Mouse (Mus musculus) cerebellum, postnatal 10 days (tissue): ENCODE measurements at regions not wholly inside any gene's neighbourhood (a gene's known extent, or its start where the extent isn't known, plus 50 kb on each side); places are given as distances from the start of the nearest gene placed in this dataset.

ENCODE experiments used
- DNase-seq, 2 experiments: peaks; one replicate each; pipeline ENCODE4 v3.0.0; 2021; ENCODE audit warnings: mixed read lengths in 2 of 2

- no peak for DNase-seq
Observed at GRCm38 (mm10) chr15:13287878-13288277, 114.4 kb upstream of the Cdh6 start.

DNA sequence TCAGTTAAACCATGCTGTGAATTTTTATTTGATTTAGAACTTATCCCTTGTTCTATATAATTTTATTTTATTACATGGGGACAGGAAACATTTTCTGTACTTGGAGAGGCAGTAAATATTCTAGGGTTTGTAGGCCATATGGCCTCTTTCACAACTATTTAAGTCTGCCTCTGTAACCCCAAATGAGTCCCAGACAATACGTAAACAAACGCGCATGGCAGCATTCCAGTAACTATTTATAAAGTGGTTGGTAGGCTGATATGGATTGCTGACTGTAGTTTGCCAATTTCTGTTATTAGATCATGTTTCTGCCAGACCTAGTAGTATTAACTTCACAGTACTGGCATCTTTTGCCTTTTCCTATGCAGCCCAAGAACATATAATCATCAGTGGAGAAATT lies 111.9 kb upstream of the Cdh6 start:
- DNase-seq = peak; percentile 41 to 43

GRCm38 (mm10) chr15:13284219-13284618 lies 110.7 kb upstream of the Cdh6 start:
- peak; percentile 47 to 64 for DNase-seq

- no peak for DNase-seq
Observed at GRCm38 (mm10) chr15:13283106-13283505, 109.6 kb upstream of the Cdh6 start.

GRCm38 (mm10) chr15:13276909-13277235 lies 103.4 kb upstream of the Cdh6 start:
- DNase-seq = no peak

DNA sequence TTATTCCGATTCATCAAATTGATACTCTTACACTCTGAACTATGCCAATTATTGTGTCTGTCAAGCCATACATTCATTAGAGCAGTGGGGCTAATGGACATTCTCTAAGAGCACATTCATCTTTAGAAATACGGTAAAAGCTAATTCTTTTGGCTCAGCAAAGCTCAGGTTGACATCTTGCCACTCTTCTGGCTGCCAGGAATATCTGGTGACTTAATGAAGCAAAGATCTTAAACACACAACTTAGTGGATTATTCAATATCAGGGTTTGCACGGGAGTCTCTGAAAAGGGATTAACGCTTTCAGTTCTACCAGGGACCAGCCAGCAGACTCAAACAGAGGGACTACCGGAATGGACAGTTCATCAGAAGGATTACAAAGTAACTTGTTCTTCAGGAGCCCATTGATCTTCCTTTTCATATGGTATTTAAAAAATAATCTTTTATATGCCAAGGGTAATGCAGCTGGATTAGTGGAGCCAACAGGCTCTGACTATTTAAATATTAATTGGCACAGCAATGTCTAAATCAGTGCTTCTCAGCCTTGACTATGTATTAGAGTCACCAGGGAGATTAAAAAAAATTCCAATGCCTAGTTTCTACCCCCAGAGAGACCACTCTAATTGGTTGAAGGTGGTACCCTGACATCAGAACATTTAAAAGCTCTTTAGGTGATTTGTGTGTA lies 102.9 kb upstream of the Cdh6 start:
- no peak for DNase-seq

GRCm38 (mm10) chr15:13275326-13275725 lies 101.9 kb upstream of the Cdh6 start:
- no peak for DNase-seq

- DNase-seq = no peak
Observed at GRCm38 (mm10) chr15:13274366-13275067, 101.0 kb upstream of the Cdh6 start.

DNA sequence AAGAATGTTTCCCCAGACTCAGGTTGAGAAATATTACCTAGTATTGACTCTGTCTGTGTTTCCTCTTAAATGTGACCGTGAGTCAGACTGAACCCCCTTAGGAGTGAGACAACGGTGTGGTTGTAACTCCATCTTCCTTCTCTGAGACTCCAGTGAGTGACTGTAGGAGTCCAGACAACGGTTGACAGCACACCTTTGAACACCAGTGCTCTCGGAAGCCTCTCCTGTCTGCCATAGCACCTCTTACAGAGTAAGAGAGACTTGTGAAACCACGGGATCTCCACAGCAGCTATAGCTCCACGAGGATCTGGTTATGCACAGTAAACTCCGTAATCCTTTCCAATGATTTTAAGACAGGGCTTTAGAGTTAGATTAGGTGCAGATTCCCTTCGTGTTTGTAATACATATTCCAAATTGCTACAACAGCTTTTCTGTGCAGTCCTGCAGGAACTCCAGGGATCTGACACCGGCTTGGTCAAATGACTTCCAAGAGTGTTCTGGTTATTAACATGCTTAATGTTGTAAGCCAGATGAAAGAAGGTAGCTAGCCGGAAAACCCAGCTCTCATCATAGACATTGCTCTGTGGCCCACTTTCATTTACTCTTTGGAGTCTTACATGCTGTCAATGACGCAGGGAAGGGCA lies 72.7 kb upstream of the Cdh6 start:
- no peak for DNase-seq

DNA sequence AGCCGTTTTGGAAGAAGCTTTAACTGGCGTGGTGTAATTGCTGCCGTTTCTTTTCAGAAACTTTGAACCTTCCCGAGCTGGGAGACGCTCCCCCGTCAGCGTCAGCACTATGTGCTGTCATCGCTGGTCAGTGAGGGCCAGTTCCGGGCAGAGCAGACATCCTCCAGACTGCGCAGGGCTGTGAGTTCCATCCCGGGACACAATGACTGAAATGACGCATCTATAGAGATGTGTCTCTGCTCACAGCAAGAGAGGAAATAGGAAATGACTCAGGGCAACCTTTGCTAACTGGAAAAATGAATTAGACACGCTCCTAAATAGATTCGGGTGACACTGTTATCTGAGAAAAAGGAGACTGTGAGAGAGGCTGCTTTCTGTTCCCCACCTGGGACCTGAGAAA lies 70.8 kb upstream of the Cdh6 start:
- peak in 1 of 2 experiments; percentile 8 for DNase-seq

DNA sequence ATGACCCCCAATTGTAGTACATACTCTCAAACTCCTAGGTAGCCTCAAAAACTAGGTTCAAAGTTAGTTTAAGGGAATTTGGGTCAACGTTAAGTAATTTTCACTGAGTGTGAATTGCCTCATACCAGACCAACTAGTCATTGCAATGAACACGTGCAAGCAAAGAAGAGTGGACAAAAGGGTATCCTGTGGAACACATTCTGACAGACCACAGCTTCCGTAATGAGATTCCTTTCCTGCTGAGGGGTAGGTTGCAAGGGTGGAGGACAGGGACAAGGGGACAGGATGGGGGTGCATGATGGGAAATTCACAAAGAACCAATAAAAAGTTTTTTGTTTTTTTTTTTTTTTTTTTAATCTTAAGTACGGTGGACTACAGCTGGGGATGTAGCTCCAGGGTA lies 70.1 kb upstream of the Cdh6 start:
- no peak for DNase-seq

DNA sequence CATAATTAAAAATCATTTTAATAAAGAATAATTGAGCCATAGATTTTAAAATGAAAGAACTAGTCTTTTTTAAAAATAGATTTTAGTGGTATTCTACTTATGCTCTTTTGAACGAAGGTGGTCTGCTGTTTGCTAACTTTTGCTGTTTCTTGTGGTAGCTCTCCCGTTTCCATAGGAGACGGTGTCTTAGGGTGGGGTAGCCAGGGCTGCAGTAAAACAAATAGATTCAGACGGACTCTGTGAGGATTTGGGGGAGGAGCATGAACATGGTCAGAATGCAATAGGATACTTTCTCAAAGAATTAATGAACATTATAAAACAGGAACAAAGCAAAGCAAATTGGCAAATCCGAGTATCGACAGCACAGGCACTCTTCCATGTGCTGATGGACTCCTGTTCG lies 67.5 kb upstream of the Cdh6 start:
- no peak for DNase-seq

DNA sequence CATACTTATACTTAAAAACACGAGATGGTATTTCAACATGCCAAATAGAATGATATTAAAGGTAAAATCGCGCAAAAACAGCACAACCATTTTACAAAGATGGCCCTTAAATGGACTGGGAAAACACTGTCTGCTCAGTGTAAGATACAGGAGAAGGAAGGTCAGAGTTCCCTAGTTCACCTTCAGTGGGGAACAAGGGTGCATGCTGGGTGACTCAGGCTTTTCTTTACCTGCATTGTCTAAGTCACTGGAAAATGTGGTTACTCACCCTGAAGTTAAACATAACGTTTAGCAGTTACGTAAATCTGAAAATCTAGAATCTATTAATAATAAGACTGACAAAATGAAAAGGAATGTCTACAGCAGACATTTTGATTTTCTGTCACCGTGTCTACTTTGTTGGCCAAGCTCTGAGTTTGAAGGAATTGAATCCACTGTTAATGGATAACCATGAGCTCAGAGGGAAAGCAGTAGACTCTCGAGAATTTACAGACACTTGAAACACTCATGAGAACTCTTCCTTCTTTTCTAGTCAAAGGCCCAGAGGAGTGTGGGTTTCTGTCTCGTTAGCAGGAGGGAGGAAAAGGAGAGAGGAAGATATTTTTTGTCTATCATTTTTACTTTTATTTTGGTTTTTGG lies 63.5 kb upstream of the Cdh6 start:
- no peak for DNase-seq

DNA sequence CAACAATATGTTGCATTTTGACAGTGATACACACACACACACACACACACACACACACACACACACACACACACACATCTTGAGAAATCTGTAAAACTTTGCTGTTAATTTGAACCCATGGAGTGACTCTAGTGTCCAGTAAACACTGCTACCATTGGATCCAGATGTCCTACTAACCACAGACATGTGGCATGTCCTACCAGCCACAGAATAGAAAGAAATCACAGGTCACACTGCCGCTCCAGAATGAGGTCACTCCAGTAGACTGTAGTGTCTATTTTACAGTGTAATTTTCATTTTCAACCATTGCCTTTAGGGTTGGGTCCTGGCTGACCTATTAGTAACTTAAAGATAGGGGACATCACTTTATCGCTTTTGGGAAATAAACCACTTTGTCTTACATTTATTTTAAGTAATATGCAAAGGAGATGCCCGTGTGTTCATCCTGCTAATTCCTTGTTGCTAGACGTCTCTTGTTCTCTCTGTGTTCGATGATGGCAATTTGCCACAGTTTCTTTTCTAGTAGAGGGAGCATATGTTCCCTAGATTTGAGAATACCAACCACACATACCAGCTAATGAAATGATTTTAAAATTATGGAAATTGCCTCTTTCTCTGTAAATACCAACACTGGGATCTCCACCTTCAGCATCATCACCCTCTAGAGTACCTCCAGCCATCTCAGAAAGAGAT lies 59.2 kb upstream of the Cdh6 start:
- DNase-seq = peak; percentile 4 to 34

- DNase-seq = no peak
Observed at GRCm38 (mm10) chr15:13231550-13231949, 58.1 kb upstream of the Cdh6 start.

DNA sequence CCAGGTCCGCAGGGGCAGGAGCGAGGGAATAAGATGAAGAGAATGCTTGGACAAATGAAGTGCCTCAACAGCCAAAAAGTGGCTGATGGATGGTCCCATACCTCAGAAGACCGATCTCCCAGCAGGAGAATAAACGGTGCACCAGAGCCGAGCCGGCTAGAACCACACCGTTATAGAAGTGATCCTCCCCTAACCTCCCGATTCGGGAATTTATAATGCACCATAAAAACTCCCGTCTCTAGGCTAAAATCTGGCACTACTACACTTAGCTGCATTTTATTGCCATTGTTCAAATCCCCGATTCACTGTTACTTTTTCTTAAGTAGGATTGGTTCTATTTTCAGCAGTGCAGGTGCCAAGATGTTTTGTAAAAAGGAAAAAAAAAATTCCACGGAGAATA lies 54.6 kb upstream of the Cdh6 start:
- no peak for DNase-seq
